Mouse (Mus musculus) spleen, adult 2 months (tissue): ENCODE results near the gene Nkain2.

Experiments
- CTCF ChIP-seq: fragments of 200-500 bp; IDR thresholded peaks from 2 replicates; pipeline ENCODE4 v1.5.1; 2011; ENCODE audit warnings: mild to moderate bottlenecking, inconsistent platforms; ENCODE audit not compliant: insufficient read depth, insufficient read length, insufficient replicate concordance; ENCODE audit errors: extremely low read depth
- POLR2A ChIP-seq: fragments of 200-500 bp; IDR thresholded peaks from 2 replicates; pipeline ENCODE4 v1.6.1; 2011; ENCODE audit warnings: low read depth, low read length, inconsistent platforms

GRCm38 (mm10) chr10:32869541-32869940 lies 20.7 kb downstream of the Nkain2 start:
- TF ChIP-seq CTCF, result no peak
- TF ChIP-seq POLR2A, result no peak
